Mouse (Mus musculus) regulatory T cell (primary cell): Measurements from ENCODE around the gene Aldh2.
"Not testable (repeated sequence)": the region's sequence is repeated elsewhere in the genome, so short reads cannot be mapped to it uniquely, and the experiment has no call there.

Source experiments
- in situ Hi-C: fragments of 300-600 bp; cut with MboI, MseI; formaldehyde crosslinking; loops from one replicate; pipeline ENCODE4 v1.15.1; 2025; ENCODE audit warnings: high pct_unique_total_duplicates

Aldh2 gene

GRCm38 (mm10) chr5:121547084-121547483 is 46.5 kb downstream of the Aldh2 start:
- in situ Hi-C loops: no loop called here

- in situ Hi-C loops: no loop called here
Observed at GRCm38 (mm10) chr5:121546530-121546895, 47.1 kb downstream of the Aldh2 start.

GRCm38 (mm10) chr5:121545793-121546529 is 47.7 kb downstream of the Aldh2 start, which contains the start of gene Mapkapk5:
TSS of gene Mapkapk5 (minus strand) at chr5:121545905.
- in situ Hi-C loops: no loop called here

- in situ Hi-C loops: no loop called here
Observed at GRCm38 (mm10) chr5:121544910-121545792, 48.5 kb downstream of the Aldh2 start, which contains the start of the genes Adam1a and Gm42878. TSS of gene Adam1a (minus strand) at chr5:121545482. TSS of gene Gm42878 (minus strand) at chr5:121545482.

- in situ Hi-C loops: no loop called here
Observed at GRCm38 (mm10) chr5:121543370-121543769, 50.3 kb downstream of the Aldh2 start.

- in situ Hi-C loops: no loop called here
Observed at GRCm38 (mm10) chr5:121541235-121541634, 52.4 kb downstream of the Aldh2 start.

- in situ Hi-C loops: no loop called here
Observed at GRCm38 (mm10) chr5:121540066-121540465, 53.6 kb downstream of the Aldh2 start.

- in situ Hi-C loops: no loop called here
Observed at GRCm38 (mm10) chr5:121537588-121537987, 56.0 kb downstream of the Aldh2 start.

- in situ Hi-C loops: no loop called here
Observed at GRCm38 (mm10) chr5:121536921-121537555, 56.6 kb downstream of the Aldh2 start.

- in situ Hi-C loops: no loop called here
Observed at GRCm38 (mm10) chr5:121535116-121535515, 58.5 kb downstream of the Aldh2 start.

GRCm38 (mm10) chr5:121534521-121534920 is 59.1 kb downstream of the Aldh2 start:
- in situ Hi-C loops: no loop called here

- in situ Hi-C loops: no loop called here
Observed at GRCm38 (mm10) chr5:121526961-121527360, 66.7 kb downstream of the Aldh2 start.

- in situ Hi-C loops: no loop called here
Observed at GRCm38 (mm10) chr5:121526526-121526925, 67.1 kb downstream of the Aldh2 start.

GRCm38 (mm10) chr5:121525774-121526450 is 67.7 kb downstream of the Aldh2 start:
- in situ Hi-C loops: no loop called here

GRCm38 (mm10) chr5:121519758-121520157 is 73.9 kb downstream of the Aldh2 start:
- in situ Hi-C loops: not testable (repeated sequence)

GRCm38 (mm10) chr5:121518983-121519382 is 74.6 kb downstream of the Aldh2 start:
- in situ Hi-C loops: no loop called here
